Mouse (Mus musculus): ENCODE measurements around the gene Grin3b. TPM values are rescaled to one million over a fixed set of nuclear protein-coding genes. Genes with fewer than 3 reads are reported as not detected.
"Not testable (repeated sequence)": the region's sequence is repeated elsewhere in the genome, so short reads cannot be mapped to it uniquely, and the experiment has no call there.

Grin3b gene
- polyA plus RNA-seq, 1 experiment from 2014 or later, result 0.43 TPM

GRCm38 (mm10) chr10:79959412-79959811, 11.1 kb upstream of the Grin3b start:
- H3K4me3 ChIP-seq (ENCODE audit: low read depth, low read length), result not testable (repeated sequence)

GRCm38 (mm10) chr10:79959847-79960601, 10.5 kb upstream of the Grin3b start, which contains the start of gene Wdr18:
TSS of gene Wdr18 (plus strand) at chr10:79960152.
- Histone ChIP-seq H3K4me2 (ENCODE audit: low read depth, low read length) (peak within 1 kb of the TSS; percentile 66), H3K4me3 (ENCODE audit: low read depth, low read length) (peak within 1 kb of the TSS; percentile 88), H3K36me3 (ENCODE audit: control insufficient read depth, insufficient read depth, low read length) (0 out of 2 replicates have a peak, but pooled peaks cover 10% of the 10 kb centered on the region), H3K27me3 (ENCODE audit: control insufficient read depth, insufficient read depth, low read length) (no peaks in the 10 kb centered on the region), H3K27ac (ENCODE audit: low read depth, low read length) (peak within 1 kb of the TSS; percentile 57; the same call in 1 of the 2 replicates), H3K9ac (replicated peaks; ENCODE audit: low read depth, low read length) (peak within 1 kb of the TSS; percentile 74), H3K4me1 (ENCODE audit: control insufficient read depth, insufficient read depth, low read length) (peaks cover 6% of the 10 kb centered on the region; the same call in 1 of the 2 replicates), H3K9me3 (ENCODE audit: control insufficient read depth, low read length) (no peaks in the 10 kb centered on the region)
- ATAC-seq (ENCODE audit: low read depth), result peak; percentile 97
- WGBS, result under 1% methylated on average over 61 of the region's 61 CpGs

More at GRCm38 (mm10) chr10:79959412-79959811, 11.1 kb upstream of the Grin3b start:
- not testable (repeated sequence) for H3K36me3 ChIP-seq (ENCODE audit: control insufficient read depth, insufficient read depth, low read length); ATAC-seq (ENCODE audit: low read depth); H3K9ac ChIP-seq (replicated peaks; ENCODE audit: low read depth, low read length); H3K4me1 ChIP-seq (ENCODE audit: control insufficient read depth, insufficient read depth, low read length); H3K27me3 ChIP-seq (ENCODE audit: control insufficient read depth, insufficient read depth, low read length); H3K27ac ChIP-seq (ENCODE audit: low read depth, low read length); H3K9me3 ChIP-seq (ENCODE audit: control insufficient read depth, low read length)
- WGBS, result 38% methylated on average over 10 of the region's 10 CpGs
- peak overlapping the region; percentile 66; the same call in 1 of the 2 replicates for H3K4me2 ChIP-seq (ENCODE audit: low read depth, low read length)

GRCm38 (mm10) chr10:79960671-79961294, 9.7 kb upstream of the Grin3b start:
- Histone ChIP-seq H3K4me1 (ENCODE audit: control insufficient read depth, insufficient read depth, low read length) (peaks cover 6% of the 10 kb centered on the region; the same call in 1 of the 2 replicates), H3K4me2 (ENCODE audit: low read depth, low read length) (peak overlapping the region; percentile 66), H3K9ac (replicated peaks; ENCODE audit: low read depth, low read length) (peak overlapping the region; percentile 74), H3K36me3 (ENCODE audit: control insufficient read depth, insufficient read depth, low read length) (0 out of 2 replicates have a peak, but pooled peaks cover 15% of the 10 kb centered on the region), H3K4me3 (ENCODE audit: low read depth, low read length) (peak overlapping the region; percentile 88), H3K27me3 (ENCODE audit: control insufficient read depth, insufficient read depth, low read length) (no peaks in the 10 kb centered on the region), H3K9me3 (ENCODE audit: control insufficient read depth, low read length) (no peaks in the 10 kb centered on the region), H3K27ac (ENCODE audit: low read depth, low read length) (no peak overlapping the region)
- no peak for ATAC-seq (ENCODE audit: low read depth)
- WGBS, result 17% methylated on average over 10 of the region's 10 CpGs

GRCm38 (mm10) chr10:79964727-79965126, 5.8 kb upstream of the Grin3b start:
- WGBS, result 95% methylated on average over 7 of the region's 7 CpGs
- no peaks in the 10 kb centered on the region for H3K9me3 ChIP-seq (ENCODE audit: control insufficient read depth, low read length)
- H3K27me3 ChIP-seq (ENCODE audit: control insufficient read depth, insufficient read depth, low read length), result peaks cover 6% of the 10 kb centered on the region; the same call in 1 of the 2 replicates
- no peak overlapping the region for H3K9ac ChIP-seq (replicated peaks; ENCODE audit: low read depth, low read length)
- no peak overlapping the region for H3K4me3 ChIP-seq (ENCODE audit: low read depth, low read length)
- H3K36me3 ChIP-seq (ENCODE audit: control insufficient read depth, insufficient read depth, low read length), result peaks cover 27% of the 10 kb centered on the region
- peaks cover 6% of the 10 kb centered on the region; the same call in 1 of the 2 replicates for H3K4me1 ChIP-seq (ENCODE audit: control insufficient read depth, insufficient read depth, low read length)
- no peak for ATAC-seq (ENCODE audit: low read depth)
- no peak overlapping the region for H3K27ac ChIP-seq (ENCODE audit: low read depth, low read length)
- H3K4me2 ChIP-seq (ENCODE audit: low read depth, low read length), result no peak overlapping the region

GRCm38 (mm10) chr10:79965325-79965724, 5.2 kb upstream of the Grin3b start:
- peaks cover 27% of the 10 kb centered on the region for H3K36me3 ChIP-seq (ENCODE audit: control insufficient read depth, insufficient read depth, low read length)

GRCm38 (mm10) chr10:79966886-79967400, 3.6 kb upstream of the Grin3b start:
- H3K9ac ChIP-seq (replicated peaks; ENCODE audit: low read depth, low read length), result no peak overlapping the region
- peaks cover 21% of the 10 kb centered on the region for H3K27me3 ChIP-seq (ENCODE audit: control insufficient read depth, insufficient read depth, low read length)
- H3K9me3 ChIP-seq (ENCODE audit: control insufficient read depth, low read length), result no peaks in the 10 kb centered on the region
- no peak for ATAC-seq (ENCODE audit: low read depth)
- H3K4me1 ChIP-seq (ENCODE audit: control insufficient read depth, insufficient read depth, low read length), result 0 out of 2 replicates have a peak, but pooled peaks cover 6% of the 10 kb centered on the region
- WGBS, result 95% methylated on average over 5 of the region's 5 CpGs
- no peak overlapping the region for H3K4me2 ChIP-seq (ENCODE audit: low read depth, low read length)
- peaks cover 27% of the 10 kb centered on the region for H3K36me3 ChIP-seq (ENCODE audit: control insufficient read depth, insufficient read depth, low read length)
- no peak overlapping the region for H3K27ac ChIP-seq (ENCODE audit: low read depth, low read length)
- H3K4me3 ChIP-seq (ENCODE audit: low read depth, low read length), result no peak overlapping the region

More at GRCm38 (mm10) chr10:79965325-79965724, 5.2 kb upstream of the Grin3b start:
- H3K4me3 ChIP-seq (ENCODE audit: low read depth, low read length), result no peak overlapping the region
- no peak overlapping the region for H3K4me2 ChIP-seq (ENCODE audit: low read depth, low read length)
- 89% methylated on average over 5 of the region's 5 CpGs for WGBS
- peaks cover 6% of the 10 kb centered on the region; the same call in 1 of the 2 replicates for H3K4me1 ChIP-seq (ENCODE audit: control insufficient read depth, insufficient read depth, low read length)
- no peak overlapping the region for H3K27ac ChIP-seq (ENCODE audit: low read depth, low read length)
- H3K9me3 ChIP-seq (ENCODE audit: control insufficient read depth, low read length), result no peaks in the 10 kb centered on the region
- no peak for ATAC-seq (ENCODE audit: low read depth)
- H3K9ac ChIP-seq (replicated peaks; ENCODE audit: low read depth, low read length), result no peak overlapping the region
- H3K27me3 ChIP-seq (ENCODE audit: control insufficient read depth, insufficient read depth, low read length), result peaks cover 7% of the 10 kb centered on the region; the same call in 1 of the 2 replicates

GRCm38 (mm10) chr10:79968181-79968580, 2.3 kb upstream of the Grin3b start:
- peaks cover 19% of the 10 kb centered on the region for H3K36me3 ChIP-seq (ENCODE audit: control insufficient read depth, insufficient read depth, low read length)
- H3K9ac ChIP-seq (replicated peaks; ENCODE audit: low read depth, low read length), result no peak overlapping the region
- H3K4me3 ChIP-seq (ENCODE audit: low read depth, low read length), result no peak overlapping the region
- no peak overlapping the region for H3K4me2 ChIP-seq (ENCODE audit: low read depth, low read length)
- H3K9me3 ChIP-seq (ENCODE audit: control insufficient read depth, low read length), result no peaks in the 10 kb centered on the region
- WGBS, result 92% methylated on average over 1 of the region's 1 CpGs
- H3K27me3 ChIP-seq (ENCODE audit: control insufficient read depth, insufficient read depth, low read length), result peaks cover 22% of the 10 kb centered on the region
- 0 out of 2 replicates have a peak, but pooled peaks cover 6% of the 10 kb centered on the region for H3K4me1 ChIP-seq (ENCODE audit: control insufficient read depth, insufficient read depth, low read length)
- H3K27ac ChIP-seq (ENCODE audit: low read depth, low read length), result no peak overlapping the region
- ATAC-seq (ENCODE audit: low read depth), result no peak

- WGBS, result 22% methylated on average over 3 of the region's 3 CpGs
- H3K4me2 ChIP-seq (ENCODE audit: low read depth, low read length), result no peak overlapping the region
- H3K36me3 ChIP-seq (ENCODE audit: control insufficient read depth, insufficient read depth, low read length), result peaks cover 19% of the 10 kb centered on the region
- no peak for ATAC-seq (ENCODE audit: low read depth)
- no peak overlapping the region for H3K27ac ChIP-seq (ENCODE audit: low read depth, low read length)
- H3K9me3 ChIP-seq (ENCODE audit: control insufficient read depth, low read length), result no peaks in the 10 kb centered on the region
- H3K9ac ChIP-seq (replicated peaks; ENCODE audit: low read depth, low read length), result no peak overlapping the region
- H3K4me1 ChIP-seq (ENCODE audit: control insufficient read depth, insufficient read depth, low read length), result 0 out of 2 replicates have a peak, but pooled peaks cover 6% of the 10 kb centered on the region
- H3K27me3 ChIP-seq (ENCODE audit: control insufficient read depth, insufficient read depth, low read length), result peaks cover 22% of the 10 kb centered on the region
- H3K4me3 ChIP-seq (ENCODE audit: low read depth, low read length), result no peak overlapping the region
These were observed 1.4 kb upstream of the Grin3b start for GRCm38 (mm10) chr10:79969124-79969568.
